Mouse (Mus musculus): ENCODE data around the gene Ssr3. TPM values are rescaled to one million over a fixed set of nuclear protein-coding genes. Genes with fewer than 3 reads are reported as not detected.

Ssr3 gene
- polyA plus RNA-seq, 1 experiment, result 69.4 TPM

DNA sequence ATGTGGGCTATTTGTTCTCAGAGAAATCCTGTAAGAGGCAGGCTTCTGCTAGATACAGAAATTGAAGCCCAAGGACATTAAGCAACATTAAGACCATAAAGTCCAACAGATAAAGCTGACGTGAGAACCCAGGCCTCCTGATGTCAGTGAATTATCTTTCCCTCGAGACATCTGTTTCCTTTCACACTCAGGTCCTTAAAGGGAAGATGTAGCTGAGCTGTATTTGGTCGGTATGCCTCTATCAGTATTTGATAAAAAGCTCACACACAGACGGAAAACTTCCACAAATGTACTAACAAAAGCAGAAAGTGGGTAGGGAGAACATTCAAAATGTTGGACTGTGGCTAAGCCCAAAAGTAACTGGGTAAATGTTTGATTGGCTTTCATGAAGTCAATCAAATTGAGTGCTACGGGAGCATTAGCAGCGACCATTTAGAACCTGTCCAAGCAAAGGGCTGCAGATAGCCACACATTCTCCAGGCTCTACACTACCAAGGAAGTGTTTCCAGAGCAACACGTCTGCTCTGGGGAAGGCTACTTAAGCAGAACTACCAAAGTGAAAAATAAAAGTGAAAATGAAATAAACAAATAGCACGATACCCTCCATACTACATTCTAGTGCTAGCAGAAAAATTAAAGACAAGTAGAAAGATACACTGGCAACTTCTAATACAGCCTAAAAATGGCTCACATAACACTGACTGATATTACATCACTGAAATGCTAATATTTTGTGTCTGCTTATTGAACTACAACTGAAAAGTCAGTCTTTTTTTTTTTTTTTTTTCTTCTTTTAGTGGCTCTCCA lies 32.1 kb downstream of the Ssr3 start:
- Histone ChIP-seq H3K4me3 (replicated peaks; ENCODE audit: extremely low read depth, low read depth, low read length) (no peak overlapping the region), H3K4me1 (ENCODE audit: control insufficient read depth, insufficient read depth, low read length) (peaks cover 9% of the 10 kb centered on the region)
- TF ChIP-seq POLR2A (IDR thresholded peaks at IDR 0.05; ENCODE audit: borderline replicate concordance, extremely low read depth, low read depth, low read length), result no peak
- no peak for TF ChIP-seq CTCF (IDR thresholded peaks at IDR 0.05; ENCODE audit: insufficient read depth, low read length)
- DNase-seq, result no peak
- WGBS, result 42% methylated on average over 8 of the region's 8 CpGs

DNA sequence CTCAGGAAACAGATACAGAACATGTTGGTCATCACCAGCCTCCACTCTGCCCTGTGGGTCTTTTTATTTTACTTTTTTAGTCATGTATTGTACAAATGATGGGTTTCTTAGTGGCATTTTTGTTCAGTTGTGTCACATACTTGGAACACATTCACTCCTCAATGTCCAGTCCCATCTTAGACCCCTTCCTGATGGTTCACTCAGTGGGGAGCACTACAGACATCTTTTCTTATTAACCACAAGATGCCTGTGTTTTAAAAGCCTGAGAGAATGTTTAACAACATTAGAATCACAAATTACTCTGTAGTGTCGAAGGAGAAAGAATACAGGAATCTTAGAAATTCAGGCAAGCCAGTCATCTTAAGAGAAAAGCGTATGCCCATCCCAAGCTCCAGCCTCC lies 33.6 kb downstream of the Ssr3 start:
- H3K4me3 ChIP-seq (replicated peaks; ENCODE audit: extremely low read depth, low read depth, low read length), result no peak overlapping the region
- no peak for TF ChIP-seq CTCF (IDR thresholded peaks at IDR 0.05; ENCODE audit: insufficient read depth, low read length)
- 89% methylated on average over 2 of the region's 2 CpGs for WGBS
- no peak for DNase-seq
- H3K4me1 ChIP-seq (ENCODE audit: control insufficient read depth, insufficient read depth, low read length), result peaks cover 10% of the 10 kb centered on the region

DNA sequence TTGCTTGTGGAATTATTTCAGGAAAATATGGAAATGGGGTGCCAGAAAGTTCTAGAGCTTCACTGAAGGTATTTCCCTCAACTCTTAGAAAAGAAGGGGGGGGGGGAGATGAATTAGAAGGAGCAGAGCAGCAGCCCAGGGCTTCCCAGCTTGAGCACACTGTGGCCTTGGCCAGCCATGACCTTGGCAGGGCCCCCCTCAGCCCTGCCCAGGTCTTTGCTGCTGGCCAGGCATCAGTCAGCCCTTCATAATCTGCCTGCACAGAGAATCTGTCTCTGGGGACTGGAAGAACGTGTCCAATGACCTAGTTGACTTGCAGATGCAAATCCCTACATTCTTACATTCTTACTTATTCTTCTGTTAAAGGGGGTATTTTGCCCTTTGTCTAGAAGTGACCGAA lies 34.1 kb downstream of the Ssr3 start:
- DNase-seq, result no peak
- peaks cover 8% of the 10 kb centered on the region for H3K4me1 ChIP-seq (ENCODE audit: control insufficient read depth, insufficient read depth, low read length)
- TF ChIP-seq CTCF (IDR thresholded peaks at IDR 0.05; ENCODE audit: insufficient read depth, low read length) (no peak), POLR2A (IDR thresholded peaks at IDR 0.05; ENCODE audit: borderline replicate concordance, extremely low read depth, low read depth, low read length) (no peak)
- 79% methylated on average over 2 of the region's 2 CpGs for WGBS
- no peak overlapping the region for H3K4me3 ChIP-seq (replicated peaks; ENCODE audit: extremely low read depth, low read depth, low read length)

DNA sequence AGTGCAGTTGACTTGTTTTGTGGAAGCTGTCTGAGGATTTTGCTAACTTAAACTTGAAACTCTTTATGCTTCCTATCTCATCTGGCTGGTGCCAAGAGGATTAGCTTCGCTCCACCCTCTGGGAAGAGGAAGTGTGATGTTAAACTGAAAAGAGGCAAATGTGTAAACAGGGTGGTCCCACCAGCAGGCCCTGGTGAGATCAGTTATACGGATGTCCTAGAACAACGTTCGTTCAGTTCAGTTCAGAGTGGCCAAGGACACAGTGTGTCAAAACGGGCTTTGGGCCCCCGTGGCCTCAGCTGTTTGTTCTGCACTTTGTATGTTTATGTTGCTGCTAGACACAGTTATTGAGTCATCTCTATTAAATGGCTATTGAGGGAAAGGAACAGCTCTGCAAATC lies 36.9 kb downstream of the Ssr3 start:
- no peak for DNase-seq
- peaks cover 8% of the 10 kb centered on the region for H3K4me1 ChIP-seq (ENCODE audit: control insufficient read depth, insufficient read depth, low read length)
- H3K4me3 ChIP-seq (replicated peaks; ENCODE audit: extremely low read depth, low read depth, low read length), result no peak overlapping the region
- TF ChIP-seq POLR2A (IDR thresholded peaks at IDR 0.05; ENCODE audit: borderline replicate concordance, extremely low read depth, low read depth, low read length), result no peak
- no peak for TF ChIP-seq CTCF (IDR thresholded peaks at IDR 0.05; ENCODE audit: insufficient read depth, low read length)
- 22% methylated on average over 6 of the region's 6 CpGs for WGBS

DNA sequence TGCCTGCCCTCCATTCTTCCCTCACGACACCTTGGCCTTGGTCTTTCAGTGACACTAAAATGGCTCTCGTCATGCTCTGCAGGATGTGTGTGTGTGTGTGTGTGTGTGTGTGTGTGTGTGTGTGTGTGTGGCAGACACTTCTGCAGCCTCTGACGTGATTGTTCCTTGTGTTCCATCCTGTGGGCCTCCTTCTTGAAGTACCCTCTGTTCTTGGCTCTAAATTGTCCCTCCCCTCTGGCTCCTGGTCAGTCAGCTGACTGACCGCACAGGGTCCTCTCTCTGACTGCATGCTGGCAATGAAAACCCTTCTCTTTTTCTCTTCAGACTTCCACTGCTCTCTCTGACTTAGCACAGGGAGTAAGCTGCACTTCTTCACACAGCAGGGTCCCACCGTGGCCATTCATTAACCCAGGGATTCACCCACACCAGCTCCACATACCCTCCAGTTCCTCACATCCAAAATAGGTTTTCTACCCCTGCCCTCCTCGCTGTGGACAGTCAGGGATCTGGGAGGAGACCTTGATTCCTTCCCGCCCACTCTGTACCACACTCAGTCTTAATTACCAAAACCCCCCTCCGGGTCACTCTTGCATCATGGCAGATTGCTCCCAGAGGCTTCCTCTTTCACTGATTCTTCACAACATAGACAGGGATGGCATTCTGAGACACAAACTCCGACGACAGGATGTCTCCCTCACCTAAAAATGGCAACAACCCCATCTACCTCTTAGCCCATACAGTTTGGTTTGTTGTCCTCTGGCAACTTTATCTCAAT lies 39.0 kb downstream of the Ssr3 start:
- peaks cover 8% of the 10 kb centered on the region for H3K4me1 ChIP-seq (ENCODE audit: control insufficient read depth, insufficient read depth, low read length)
- DNase-seq, result no peak
- TF ChIP-seq CTCF (IDR thresholded peaks at IDR 0.05; ENCODE audit: insufficient read depth, low read length) (no peak), POLR2A (IDR thresholded peaks at IDR 0.05; ENCODE audit: borderline replicate concordance, extremely low read depth, low read depth, low read length) (no peak)
- 66% methylated on average over 10 of the region's 10 CpGs for WGBS
- no peak overlapping the region for H3K4me3 ChIP-seq (replicated peaks; ENCODE audit: extremely low read depth, low read depth, low read length)

DNA sequence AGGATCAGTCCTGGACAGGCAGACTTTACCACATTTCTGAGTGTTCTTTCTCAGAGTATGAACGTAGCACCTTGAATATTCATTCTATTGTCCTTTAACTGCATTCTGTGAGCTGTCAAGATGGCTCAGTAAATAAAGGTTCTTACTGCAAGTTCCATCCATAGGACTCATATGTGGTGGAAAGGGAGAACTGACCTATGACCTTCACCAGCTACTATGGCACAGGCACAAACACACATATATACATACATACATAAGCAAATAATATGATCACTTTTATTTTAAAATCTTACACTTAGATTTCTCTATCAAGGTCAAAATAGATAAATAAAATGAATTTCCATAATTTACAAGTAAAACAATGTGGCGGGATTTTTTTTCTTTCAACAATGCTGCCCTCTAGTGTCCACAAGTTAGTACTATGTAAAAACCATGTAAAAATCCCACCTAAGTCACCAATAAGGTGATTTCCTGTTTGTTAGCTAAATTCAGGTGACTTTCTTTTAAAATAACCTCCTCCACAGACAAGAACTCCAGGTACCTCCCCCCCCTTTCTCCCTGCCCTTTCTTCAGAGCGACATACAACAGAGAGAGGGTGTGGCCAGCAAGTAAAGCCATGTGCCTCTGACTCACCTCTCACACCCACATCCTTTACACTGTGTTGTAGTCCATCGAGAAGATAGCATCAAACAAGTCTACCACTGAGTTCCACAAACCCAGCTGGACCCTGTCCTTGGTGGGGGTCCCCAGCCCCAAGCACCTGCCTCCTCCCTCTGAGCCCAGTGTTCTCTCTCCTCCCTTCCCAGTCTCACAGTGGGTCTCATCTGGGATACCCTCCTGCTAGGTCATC lies 39.9 kb downstream of the Ssr3 start:
- no peak for TF ChIP-seq POLR2A (IDR thresholded peaks at IDR 0.05; ENCODE audit: borderline replicate concordance, extremely low read depth, low read depth, low read length)
- TF ChIP-seq CTCF (IDR thresholded peaks at IDR 0.05; ENCODE audit: insufficient read depth, low read length), result peak; percentile 19; the same call in 1 of the 2 replicates
- no peak for DNase-seq
- Histone ChIP-seq H3K4me1 (ENCODE audit: control insufficient read depth, insufficient read depth, low read length) (peaks cover 8% of the 10 kb centered on the region), H3K4me3 (replicated peaks; ENCODE audit: extremely low read depth, low read depth, low read length) (no peak overlapping the region)
- WGBS, result 34% methylated on average over 4 of the region's 4 CpGs

DNA sequence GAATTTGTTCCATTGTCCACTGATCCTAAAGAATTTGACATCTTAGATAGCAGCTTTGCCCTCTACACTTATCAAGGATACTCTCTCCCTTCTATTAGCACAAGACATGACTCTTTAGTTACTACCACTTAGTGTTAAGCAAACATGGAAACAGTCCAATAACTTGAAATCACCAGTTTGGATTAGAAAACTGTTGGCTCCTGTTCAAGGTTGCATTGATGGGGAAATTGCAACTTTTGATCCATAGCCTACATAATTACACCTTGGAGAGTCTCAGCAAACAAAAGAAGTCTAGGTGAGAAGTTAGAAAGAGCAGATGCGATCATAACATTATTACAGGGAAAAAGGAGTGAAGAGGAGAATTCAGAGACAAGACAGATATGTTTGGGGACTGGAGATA lies 46.2 kb downstream of the Ssr3 start:
- TF ChIP-seq POLR2A (IDR thresholded peaks at IDR 0.05; ENCODE audit: borderline replicate concordance, extremely low read depth, low read depth, low read length) (no peak), CTCF (IDR thresholded peaks at IDR 0.05; ENCODE audit: insufficient read depth, low read length) (no peak)
- no peak for DNase-seq
- no peaks in the 10 kb centered on the region for H3K4me1 ChIP-seq (ENCODE audit: control insufficient read depth, insufficient read depth, low read length)
- no peak overlapping the region for H3K4me3 ChIP-seq (replicated peaks; ENCODE audit: extremely low read depth, low read depth, low read length)
- 79% methylated on average over 1 of the region's 1 CpGs for WGBS

DNA sequence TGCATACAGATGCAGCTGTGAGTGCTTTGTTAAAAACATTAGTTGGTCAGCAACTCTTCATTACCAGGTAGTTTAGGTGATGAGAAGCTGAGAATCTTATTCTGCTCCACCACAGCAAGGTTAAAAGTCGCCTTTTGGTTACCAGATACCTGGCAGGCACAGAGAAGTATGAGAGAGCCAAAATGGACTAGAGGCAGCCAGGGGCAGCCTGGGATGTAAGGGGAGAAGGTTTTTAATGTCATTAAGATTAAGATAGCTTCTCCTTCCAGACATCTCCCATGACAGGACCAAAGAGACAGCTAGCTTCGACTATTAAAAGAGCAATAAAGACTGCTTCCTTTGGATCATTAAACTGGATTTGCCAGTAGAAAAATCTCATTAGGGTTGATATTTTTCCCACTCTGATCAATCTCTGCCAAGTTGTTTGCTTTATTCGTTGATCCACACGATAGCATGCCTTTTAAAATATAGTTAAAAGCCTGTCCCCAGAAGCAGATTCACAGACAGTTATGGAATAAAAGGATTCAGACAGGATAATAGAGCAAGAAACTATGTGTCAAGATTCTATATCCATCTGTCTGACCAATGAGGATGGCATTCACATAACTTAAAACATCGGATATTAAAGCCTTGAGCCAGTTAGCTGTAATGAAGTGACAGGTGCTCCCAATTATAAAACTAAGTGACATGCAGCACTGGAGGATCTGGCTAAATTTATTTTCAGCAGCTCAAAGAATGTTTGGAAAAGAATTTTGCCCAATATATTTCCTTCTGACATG lies 52.1 kb downstream of the Ssr3 start:
- no peaks in the 10 kb centered on the region for H3K4me1 ChIP-seq (ENCODE audit: control insufficient read depth, insufficient read depth, low read length)
- 76% methylated on average over 5 of the region's 5 CpGs for WGBS
- no peak for TF ChIP-seq CTCF (IDR thresholded peaks at IDR 0.05; ENCODE audit: insufficient read depth, low read length)
- no peak for TF ChIP-seq POLR2A (IDR thresholded peaks at IDR 0.05; ENCODE audit: borderline replicate concordance, extremely low read depth, low read depth, low read length)
- no peak for DNase-seq
- no peak overlapping the region for H3K4me3 ChIP-seq (replicated peaks; ENCODE audit: extremely low read depth, low read depth, low read length)

Measured in lung, adult 2 months (tissue).